ENCODE assay signal across 8 mouse cellular contexts in the genomic region with DNA sequence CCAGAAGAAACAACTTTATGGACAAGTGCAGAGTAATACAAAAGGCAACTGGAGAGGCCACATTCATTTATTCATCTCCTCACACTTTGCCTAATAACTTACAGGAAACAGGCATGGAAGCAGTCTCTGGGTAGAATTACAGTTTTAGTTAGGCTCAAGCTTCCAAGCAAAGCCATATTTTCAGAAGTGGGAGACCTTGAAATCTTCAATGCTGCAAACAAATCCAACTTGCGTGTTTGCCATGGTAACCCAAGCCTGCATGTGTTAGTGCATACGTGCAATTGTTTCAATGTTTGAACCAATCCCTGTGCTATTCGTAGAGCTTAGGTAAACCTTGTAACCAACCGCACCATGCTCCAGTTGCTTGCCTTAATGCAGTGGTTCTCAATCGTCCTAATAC.
DNase-seq lines count a peak whose midpoint lies in the region; ATAC-seq and TF ChIP-seq lines count a peak whose summit lies in the region.

No protein-coding gene starts in this region.

- no peaks in the 10 kb centered on the region for H3K27me3 ChIP-seq in kidney, postnatal 0 days (ENCODE audit: insufficient read depth, low read length)
- no peaks in the 10 kb centered on the region for H3K27me3 ChIP-seq in hindbrain, embryonic 16.5 days (replicated peaks; ENCODE audit: control insufficient read depth, insufficient read depth, low read length)
- no peaks in the 10 kb centered on the region for H3K27me3 ChIP-seq in midbrain, embryonic 14.5 days (ENCODE audit: control insufficient read depth, insufficient read depth, low read length)

- H3K9me3 ChIP-seq in kidney, postnatal 0 days (replicated peaks; ENCODE audit: low read length), result no peaks in the 10 kb centered on the region
- H3K9me3 ChIP-seq in hindbrain, embryonic 16.5 days (ENCODE audit: control insufficient read depth, low read length), result no peaks in the 10 kb centered on the region
- no peaks in the 10 kb centered on the region for H3K9me3 ChIP-seq in midbrain, embryonic 14.5 days (ENCODE audit: control insufficient read depth, low read length)

- H3K4me1 ChIP-seq in kidney, postnatal 0 days (replicated peaks; ENCODE audit: insufficient read depth, low read length), result no peaks in the 10 kb centered on the region
- no peaks in the 10 kb centered on the region for H3K4me1 ChIP-seq in brown adipose tissue, adult 24 weeks (ENCODE audit: control insufficient read depth, insufficient read depth, insufficient read length, low read length)
- peaks cover 9% of the 10 kb centered on the region for H3K4me1 ChIP-seq in hindbrain, embryonic 16.5 days (ENCODE audit: control insufficient read depth, insufficient read depth, low read depth, low read length)
- peaks cover 6% of the 10 kb centered on the region for H3K4me1 ChIP-seq in midbrain, embryonic 14.5 days (ENCODE audit: control insufficient read depth, insufficient read depth, low read length)

- peak overlapping the region; percentile 50 for H3K4me3 ChIP-seq in kidney, postnatal 0 days (replicated peaks; ENCODE audit: low read depth, low read length)
- H3K4me3 ChIP-seq in brown adipose tissue, adult 24 weeks (ENCODE audit: insufficient read depth, low read depth, low read length), result peak overlapping the region; percentile 53
- H3K4me3 ChIP-seq in hindbrain, embryonic 16.5 days (ENCODE audit: low read length), result peak overlapping the region; percentile 49
- peak overlapping the region; percentile 38 for H3K4me3 ChIP-seq in midbrain, embryonic 14.5 days (replicated peaks; ENCODE audit: low read depth, low read length)

- no peaks in the 10 kb centered on the region for H3K36me3 ChIP-seq in kidney, postnatal 0 days (ENCODE audit: insufficient read depth, low read length)
- H3K36me3 ChIP-seq in hindbrain, embryonic 16.5 days (ENCODE audit: control insufficient read depth, insufficient read depth, low read length), result no peaks in the 10 kb centered on the region
- no peaks in the 10 kb centered on the region for H3K36me3 ChIP-seq in midbrain, embryonic 14.5 days (ENCODE audit: control insufficient read depth, insufficient read depth, low read length)

- DNase-seq in kidney, postnatal 0 days (ENCODE audit: low spot score), result no peak
- no peak for DNase-seq in kidney, adult 18-20 months
- peak; percentile 57 for DNase-seq in midbrain, embryonic 14.5 days
- no peak for DNase-seq in left cerebral cortex, postnatal 10 days (ENCODE audit: extremely low spot score in 1 of 2, low spot score in 2 of 2)
- DNase-seq in thymus, postnatal 36 days, result no peak

- no peak for ATAC-seq in kidney, postnatal 0 days (replicated peaks; ENCODE audit: low FRiP score, low read depth)
- 0 out of 2 replicates have a peak, but pooled peaks have one; percentile 10 for ATAC-seq in hindbrain, embryonic 16.5 days
- ATAC-seq in midbrain, embryonic 14.5 days (ENCODE audit: low FRiP score, low TSS enrichment), result no peak
- ATAC-seq in megakaryocyte-erythroid progenitor cell, adult 5-6 weeks (replicated peaks; ENCODE audit: low FRiP score, low TSS enrichment, poor library complexity, severe bottlenecking), result no peak

- H3K27ac ChIP-seq in kidney, postnatal 0 days, result 0 out of 2 replicates have a peak overlapping the region, but pooled peaks have one; percentile 42
- H3K27ac ChIP-seq in brown adipose tissue, adult 24 weeks (replicated peaks; ENCODE audit: low read depth, low read length), result no peak overlapping the region
- H3K27ac ChIP-seq in hindbrain, embryonic 16.5 days (ENCODE audit: low read depth, low read length), result peak overlapping the region; percentile 72
- H3K27ac ChIP-seq in midbrain, embryonic 14.5 days (replicated peaks; ENCODE audit: low read depth, low read length), result peak overlapping the region; percentile 41

- WGBS in kidney, postnatal 0 days, result 38% methylated on average over 5 of the region's 5 CpGs
- 36% methylated on average over 5 of the region's 5 CpGs for WGBS in hindbrain, embryonic 16.5 days
- 28% methylated on average over 5 of the region's 5 CpGs for WGBS in midbrain, embryonic 14.5 days

- intact Hi-C loops in left cerebral cortex, postnatal 10 days (cut with DNase I), result loop anchor here (10.0 kb wide), 1 partner anchor 885 kb away; a partner anchor contains a TSS

- TF ChIP-seq CTCF in kidney, postnatal 0 days (IDR thresholded peaks at IDR 0.05; ENCODE audit: low read depth), result no peak

- H3K4me2 ChIP-seq in kidney, postnatal 0 days (ENCODE audit: low read length), result peak overlapping the region; percentile 60
- H3K4me2 ChIP-seq in hindbrain, embryonic 16.5 days (ENCODE audit: low read length), result peak overlapping the region; percentile 61
- H3K4me2 ChIP-seq in midbrain, embryonic 14.5 days (ENCODE audit: low read length), result peak overlapping the region; percentile 50

- H3K9ac ChIP-seq in kidney, postnatal 0 days (ENCODE audit: low read depth, low read length), result peak overlapping the region; percentile 46; the same call in 1 of the 2 replicates
- peak overlapping the region; percentile 56 for H3K9ac ChIP-seq in hindbrain, embryonic 16.5 days (ENCODE audit: low read depth, low read length)
- H3K9ac ChIP-seq in midbrain, embryonic 14.5 days (replicated peaks; ENCODE audit: low read length), result no peak overlapping the region; the same call in 1 of the 2 replicates
